Mouse (Mus musculus) intestine, embryonic 16.5 days (tissue): ENCODE measurements around the gene Stub1. TPM values are rescaled to one million over a fixed set of nuclear protein-coding genes. Genes with fewer than 3 reads are reported as not detected.

Experiments
- ATAC-seq: fragments of 200-750 bp; cut with Nextera tagmentation; 2 replicates; pipeline ENCODE4 v1.8.0; 2017; ENCODE audit warnings: moderate TSS enrichment, moderate library complexity
- H3K27ac ChIP-seq: fragments of 300-500 bp; sonication (generic); 2 replicates; pipeline ENCODE4 v1.5.1; 2014; ENCODE audit warnings: mild to moderate bottlenecking, low read length
- H3K27me3 ChIP-seq: fragments of 300-500 bp; sonication (generic); replicated peaks from 2 replicates; pipeline ENCODE4 v1.6.1; 2014; ENCODE audit warnings: low read length, control low read depth, mixed read lengths; ENCODE audit not compliant: control insufficient read depth, insufficient read depth
- H3K36me3 ChIP-seq: fragments of 300-500 bp; sonication (generic); 2 replicates; pipeline ENCODE4 v1.6.1; 2014; ENCODE audit warnings: low read length, control low read depth; ENCODE audit not compliant: control insufficient read depth, insufficient read depth
- H3K4me1 ChIP-seq: fragments of 300-500 bp; sonication (generic); 2 replicates; pipeline ENCODE4 v1.6.1; 2014; ENCODE audit warnings: low read length, control low read depth, mixed read lengths; ENCODE audit not compliant: control insufficient read depth, insufficient read depth
- H3K4me2 ChIP-seq: fragments of 300-500 bp; sonication (generic); 2 replicates; pipeline ENCODE4 v1.6.1; 2014; ENCODE audit warnings: low read depth, low read length, control low read depth
- H3K4me3 ChIP-seq: fragments of 300-500 bp; sonication (generic); 2 replicates; pipeline ENCODE4 v1.5.1; 2014; ENCODE audit warnings: mild to moderate bottlenecking, low read length
- H3K9ac ChIP-seq: fragments of 300-500 bp; sonication (generic); 2 replicates; pipeline ENCODE4 v1.6.1; 2014; ENCODE audit warnings: low read depth, low read length
- H3K9me3 ChIP-seq: fragments of 300-500 bp; sonication (generic); 2 replicates; pipeline ENCODE4 v1.6.1; 2016; ENCODE audit warnings: low read length, control low read depth; ENCODE audit not compliant: control insufficient read depth
- WGBS: fragments of 180-500 bp; shearing (Covaris S2); extraction: QIAGEN DNeasy Blood & Tissue Kit; methylation state at CpG from one replicate; pipeline ENCODE4 v1.1.7; 2014; 5-methylcytosine and 5-hydroxymethylcytosine counted together
- polyA plus RNA-seq: library from polyadenylated mRNA; unstranded; fragments of >200 nt; fragmentation: Nextera tagmentation; extraction: Ambion mirVana; gene quantifications from 2 replicates; pipeline ENCODE4 v1.2.1, GENCODE M21; 2015

Stub1 gene
- polyA plus RNA-seq, 1 experiment from 2014 or later, result 321 TPM

DNA sequence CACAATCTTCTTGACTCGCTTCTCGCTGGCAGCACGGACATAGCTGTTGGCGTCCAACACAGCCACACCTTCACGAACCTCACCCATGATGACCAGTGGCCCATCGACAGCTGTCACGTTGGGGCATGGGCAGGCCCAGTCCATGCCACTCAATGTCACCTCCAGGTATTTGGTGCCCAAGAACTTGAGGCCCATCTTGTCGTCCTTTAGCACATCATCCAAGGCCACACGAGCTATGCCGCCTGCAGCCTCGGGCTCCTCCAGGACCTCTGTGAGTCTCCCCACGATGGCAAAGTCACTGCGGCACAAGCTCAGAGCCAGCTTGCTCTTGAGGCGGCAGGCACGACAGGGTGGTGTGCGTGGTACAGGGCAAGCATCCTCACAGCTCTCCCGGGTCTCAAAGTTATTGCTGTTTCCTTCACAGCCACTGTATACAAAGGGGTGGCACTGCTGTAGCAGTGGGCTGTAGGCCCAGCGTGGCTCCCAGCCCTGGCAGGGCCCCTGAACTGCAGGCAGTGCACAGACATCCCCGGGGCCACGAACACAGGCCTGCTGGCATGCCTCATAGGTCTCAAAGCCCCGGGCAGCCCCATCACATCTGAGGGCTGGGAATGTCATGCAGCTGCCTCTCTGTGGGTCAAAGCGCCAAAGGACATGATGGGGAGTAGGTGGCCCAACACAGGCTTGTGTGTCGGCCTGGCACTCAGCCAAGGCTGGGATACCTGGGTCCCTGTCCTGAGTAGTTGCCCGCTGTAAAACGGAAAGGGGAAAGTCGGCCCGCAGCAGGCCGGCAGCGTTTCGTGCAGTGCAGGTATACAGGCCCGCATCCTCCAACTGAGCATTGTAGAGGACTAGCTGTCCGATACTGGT is 44.8 kb upstream of the Stub1 start:
- H3K9me3 ChIP-seq, result no peaks in the 10 kb centered on the region
- ATAC-seq, result no peak
- 92% methylated on average over 32 of the region's 32 CpGs for WGBS

DNA sequence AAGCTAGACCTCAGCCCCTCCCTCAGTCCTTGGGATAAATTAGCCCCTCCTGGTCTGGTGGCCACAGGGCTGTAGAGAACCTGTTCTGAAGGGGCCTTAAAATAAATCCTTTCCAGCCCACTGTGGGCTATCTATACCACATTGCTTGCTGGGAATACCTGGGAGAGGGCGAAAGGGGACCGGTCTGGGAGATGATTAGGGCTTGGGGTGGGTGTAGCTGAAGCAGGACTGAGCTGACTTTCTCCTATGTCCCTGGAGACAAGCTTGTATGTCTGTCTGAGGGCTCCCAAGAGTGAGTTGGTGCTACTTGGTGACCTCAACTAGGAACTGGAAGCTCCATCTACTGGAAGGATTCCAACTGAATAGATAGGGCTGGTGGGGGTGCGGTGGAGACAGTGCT is 43.8 kb upstream of the Stub1 start:
- Histone ChIP-seq H3K9ac (no peak overlapping the region), H3K4me2 (no peak overlapping the region), H3K4me3 (no peak overlapping the region), H3K27ac (no peak overlapping the region), H3K9me3 (no peaks in the 10 kb centered on the region), H3K27me3 (no peaks in the 10 kb centered on the region), H3K36me3 (peaks cover 8% of the 10 kb centered on the region; the same call in 1 of the 2 replicates), H3K4me1 (peaks cover 19% of the 10 kb centered on the region)
- no peak for ATAC-seq
- 89% methylated on average over 3 of the region's 3 CpGs for WGBS

More for the DNA sequence above, 44.8 kb upstream of the Stub1 start:
- Histone ChIP-seq H3K4me2 (no peak overlapping the region), H3K36me3 (peaks cover 8% of the 10 kb centered on the region; the same call in 1 of the 2 replicates), H3K9ac (no peak overlapping the region), H3K27ac (no peak overlapping the region), H3K4me1 (peaks cover 19% of the 10 kb centered on the region), H3K27me3 (no peaks in the 10 kb centered on the region), H3K4me3 (no peak overlapping the region)

DNA sequence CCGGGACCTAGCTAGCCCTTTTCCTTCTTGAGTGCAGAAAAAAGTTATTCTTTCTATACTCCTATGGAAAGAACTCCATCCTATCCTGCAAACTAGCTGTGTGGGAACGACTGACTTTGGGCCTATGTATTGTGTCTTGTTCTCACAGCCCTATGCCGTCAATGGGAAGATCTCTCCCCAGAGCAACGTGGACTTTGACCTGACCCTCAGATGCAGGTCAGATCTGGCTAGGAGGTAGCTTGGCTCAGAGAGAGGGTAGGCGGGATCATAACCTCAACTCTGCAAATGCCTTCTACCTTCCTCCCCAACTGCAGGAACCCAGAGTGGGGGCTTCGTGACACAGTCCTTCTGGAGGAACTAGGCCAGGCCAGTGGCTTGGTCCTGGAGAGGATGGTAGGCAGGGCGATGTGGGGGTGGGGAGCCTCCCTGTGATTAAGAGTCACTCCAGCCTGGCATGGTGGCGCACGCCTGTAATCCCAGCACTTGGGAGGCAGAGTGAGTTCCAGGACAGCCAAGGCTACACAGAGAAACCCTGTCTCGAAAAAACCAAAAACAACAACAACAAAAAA is 43.2 kb upstream of the Stub1 start:
- Histone ChIP-seq H3K4me2 (peak overlapping the region; percentile 82), H3K9me3 (no peaks in the 10 kb centered on the region), H3K9ac (peak overlapping the region; percentile 75), H3K36me3 (peaks cover 8% of the 10 kb centered on the region; the same call in 1 of the 2 replicates), H3K4me1 (peaks cover 19% of the 10 kb centered on the region), H3K27me3 (no peaks in the 10 kb centered on the region), H3K4me3 (peak overlapping the region; percentile 74), H3K27ac (no peak overlapping the region)
- no peak for ATAC-seq
- 57% methylated on average over 10 of the region's 10 CpGs for WGBS

DNA sequence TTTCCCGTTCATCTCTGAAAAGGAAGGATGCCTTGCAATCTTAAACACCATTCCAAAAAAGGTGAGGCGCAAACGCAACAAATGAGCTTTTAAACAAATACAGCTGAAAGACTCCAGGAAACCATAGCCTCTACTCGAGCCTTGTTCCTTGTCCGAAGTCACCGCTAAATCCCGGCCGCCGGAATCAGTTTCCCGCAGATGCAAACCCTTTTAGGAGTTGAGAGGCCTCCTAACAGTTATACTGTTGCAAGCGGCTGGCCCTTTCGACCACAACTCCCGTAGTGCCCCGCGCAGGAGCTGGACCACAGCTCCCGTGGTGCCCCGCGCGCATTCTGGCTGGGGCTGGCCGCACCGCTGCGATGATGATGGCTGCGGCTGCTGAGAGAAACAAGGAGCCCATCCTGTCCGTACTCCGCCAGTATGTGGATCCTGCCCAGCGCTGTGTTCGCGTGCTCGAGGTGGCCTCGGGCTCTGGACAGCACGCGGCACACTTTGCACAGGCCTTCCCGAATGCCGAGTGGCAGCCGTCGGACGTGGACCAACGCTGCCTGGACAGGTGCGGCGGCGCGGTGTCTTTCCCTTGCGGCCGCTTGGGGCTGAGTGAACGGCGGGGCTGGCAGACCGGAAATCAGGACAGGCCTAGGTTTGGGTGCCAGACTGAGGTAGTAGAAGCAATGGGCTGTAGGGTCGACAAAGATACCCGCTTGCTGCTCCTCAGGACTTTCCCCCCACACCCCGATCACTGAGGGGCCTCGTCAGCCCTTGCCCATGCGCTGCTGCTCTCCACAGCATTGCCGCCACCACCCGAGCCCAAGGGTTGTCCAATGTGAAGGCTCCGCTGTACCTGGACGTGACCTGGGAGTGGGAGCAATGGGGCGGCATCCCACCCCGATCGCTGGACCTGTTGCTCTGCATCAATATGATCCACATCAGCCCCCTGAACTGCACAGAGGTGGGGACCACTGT is 42.2 kb upstream of the Stub1 start:
- no peaks in the 10 kb centered on the region for H3K27me3 ChIP-seq
- peak overlapping the region; percentile 75 for H3K9ac ChIP-seq
- H3K36me3 ChIP-seq, result peaks cover 8% of the 10 kb centered on the region; the same call in 1 of the 2 replicates
- peak; percentile 95 for ATAC-seq
- WGBS, result under 1% methylated on average over 59 of the region's 59 CpGs
- peak overlapping the region; percentile 78 for H3K27ac ChIP-seq
- H3K4me3 ChIP-seq, result peak overlapping the region; percentile 74
- H3K4me2 ChIP-seq, result peak overlapping the region; percentile 82
- H3K9me3 ChIP-seq, result no peaks in the 10 kb centered on the region
- H3K4me1 ChIP-seq, result peaks cover 19% of the 10 kb centered on the region

DNA sequence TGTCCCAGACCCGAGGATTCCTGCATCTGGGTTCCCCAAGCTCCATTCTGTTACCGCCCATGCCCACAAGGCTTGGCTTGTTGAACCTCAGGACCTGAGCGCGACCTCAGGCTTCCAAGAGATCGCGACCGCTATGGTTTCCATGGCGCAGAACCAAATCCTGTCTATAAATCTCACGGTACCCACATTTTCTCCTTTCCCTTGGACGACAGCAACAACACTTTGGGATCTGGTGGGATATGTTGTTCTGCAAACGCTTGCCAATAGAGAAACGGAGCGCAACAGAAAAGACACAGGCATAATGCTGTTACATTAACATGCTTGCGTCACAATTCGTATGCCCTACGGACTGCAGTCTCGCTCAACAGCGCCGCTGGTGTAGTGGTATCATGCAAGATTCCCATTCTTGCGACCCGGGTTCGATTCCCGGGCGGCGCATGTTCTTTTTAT is 41.5 kb upstream of the Stub1 start, which contains the start of gene Mettl26:
Gene Mettl26 (plus strand): TSS at position 354 of the 450 bp plus-strand sequence.
- WGBS, result under 1% methylated on average over 25 of the region's 25 CpGs
- ATAC-seq, result peak; percentile 77
- Histone ChIP-seq H3K9me3 (no peaks in the 10 kb centered on the region), H3K4me3 (peak within 1 kb of the TSS; percentile 74), H3K36me3 (peaks cover 8% of the 10 kb centered on the region; the same call in 1 of the 2 replicates), H3K9ac (peak within 1 kb of the TSS; percentile 75), H3K4me1 (peaks cover 19% of the 10 kb centered on the region), H3K27ac (peak within 1 kb of the TSS; percentile 78), H3K4me2 (peak within 1 kb of the TSS; percentile 82), H3K27me3 (no peaks in the 10 kb centered on the region)

DNA sequence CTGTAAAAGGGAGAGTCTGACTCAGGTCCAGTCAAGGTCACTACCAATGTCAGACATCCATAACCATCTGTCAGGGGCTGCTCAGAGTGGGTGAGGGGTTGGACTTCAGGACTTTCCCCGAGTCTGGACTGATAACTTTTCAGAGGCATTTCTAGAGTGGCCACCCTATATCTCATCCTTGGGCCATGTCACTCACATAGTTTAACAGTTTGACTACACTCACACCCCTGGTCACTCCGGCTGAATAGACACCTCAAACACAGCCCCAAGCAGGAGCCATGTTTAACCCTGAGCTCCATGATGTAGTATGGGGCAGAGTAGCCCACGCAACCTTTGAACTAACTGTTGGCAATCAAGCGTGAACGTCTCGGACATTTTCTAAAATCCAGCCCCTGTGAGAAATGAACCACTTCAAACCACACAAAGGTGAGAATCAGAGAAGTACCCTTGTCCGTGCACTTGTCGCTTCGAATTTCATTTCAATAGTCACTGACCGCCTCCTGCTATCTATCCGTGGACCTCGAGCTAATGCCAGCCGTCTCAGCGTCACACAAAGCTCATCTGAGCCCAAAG is 41.0 kb upstream of the Stub1 start:
- Histone ChIP-seq H3K27ac (peak overlapping the region; percentile 58), H3K9me3 (no peaks in the 10 kb centered on the region), H3K4me2 (peak overlapping the region; percentile 82), H3K36me3 (peaks cover 8% of the 10 kb centered on the region; the same call in 1 of the 2 replicates), H3K4me1 (peaks cover 19% of the 10 kb centered on the region), H3K27me3 (no peaks in the 10 kb centered on the region), H3K9ac (peak overlapping the region; percentile 75), H3K4me3 (peak overlapping the region; percentile 74)
- ATAC-seq, result no peak
- 5% methylated on average over 14 of the region's 14 CpGs for WGBS

DNA sequence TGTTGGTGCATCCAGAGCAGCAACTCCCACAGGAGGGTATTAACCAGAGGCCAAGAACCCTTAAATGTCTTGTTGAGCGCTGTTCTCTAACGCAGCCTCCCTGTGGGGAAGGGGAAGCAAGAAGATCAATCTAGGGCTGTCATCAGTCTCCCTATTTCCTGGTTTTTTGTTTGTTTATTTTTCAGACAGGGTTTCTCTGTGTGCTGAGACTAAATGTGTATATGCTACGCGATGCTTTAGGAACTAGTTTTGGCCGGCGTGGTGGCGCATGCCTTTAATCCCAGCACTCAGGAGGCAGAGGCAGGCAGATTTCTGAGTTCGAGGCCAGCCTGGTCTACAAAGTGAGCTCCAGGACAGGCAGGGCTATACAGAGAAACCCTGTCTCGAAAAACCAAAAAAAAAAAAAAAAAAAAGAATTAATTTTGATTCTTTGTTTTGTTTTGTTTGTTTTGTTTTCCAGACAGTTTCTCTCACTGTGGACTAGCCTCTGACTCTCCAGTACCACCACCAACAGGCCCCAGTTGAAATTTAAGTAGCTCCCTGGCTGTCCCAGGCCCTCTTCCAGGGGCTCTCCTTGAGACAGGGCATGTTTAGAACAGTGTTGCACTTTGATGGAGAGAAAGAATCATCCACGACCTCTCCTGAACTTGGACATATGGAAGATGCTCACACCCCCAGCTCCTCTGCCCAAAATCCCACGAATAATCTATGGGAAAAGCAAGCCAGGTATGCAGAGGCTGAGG is 40.4 kb upstream of the Stub1 start:
- ATAC-seq, result no peak
- Histone ChIP-seq H3K27ac (no peak overlapping the region), H3K27me3 (no peaks in the 10 kb centered on the region), H3K36me3 (peaks cover 8% of the 10 kb centered on the region; the same call in 1 of the 2 replicates), H3K4me1 (peaks cover 19% of the 10 kb centered on the region), H3K4me2 (peak overlapping the region; percentile 82; the same call in 1 of the 2 replicates), H3K9ac (no peak overlapping the region), H3K9me3 (no peaks in the 10 kb centered on the region), H3K4me3 (no peak overlapping the region)
- WGBS, result 72% methylated on average over 11 of the region's 11 CpGs

DNA sequence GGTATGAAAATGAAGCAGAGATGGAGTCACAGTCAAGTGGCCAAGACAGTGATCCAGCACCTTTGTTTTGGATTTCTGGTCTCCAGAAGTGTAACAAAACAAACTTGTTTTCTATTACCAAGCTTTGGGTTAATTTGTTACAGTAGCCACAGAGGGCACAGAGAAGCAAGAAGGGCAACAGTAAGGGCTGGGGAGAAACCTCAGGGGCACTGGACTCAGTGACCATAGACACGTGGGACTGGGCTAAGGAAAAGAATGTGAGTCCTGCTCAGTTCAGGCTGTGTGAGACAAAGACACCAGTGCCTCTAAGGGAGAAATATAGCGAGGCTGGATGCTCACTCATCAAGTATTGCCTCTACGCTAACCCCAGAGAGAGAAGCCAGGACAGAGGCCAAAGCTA is 39.5 kb upstream of the Stub1 start:
- Histone ChIP-seq H3K9me3 (no peaks in the 10 kb centered on the region), H3K4me2 (no peak overlapping the region), H3K27ac (no peak overlapping the region), H3K4me3 (no peak overlapping the region), H3K36me3 (peaks cover 1% of the 10 kb centered on the region; the same call in 1 of the 2 replicates), H3K9ac (no peak overlapping the region), H3K27me3 (no peaks in the 10 kb centered on the region), H3K4me1 (peaks cover 24% of the 10 kb centered on the region)
- ATAC-seq, result no peak
- 82% methylated on average over 3 of the region's 3 CpGs for WGBS
